Mouse (Mus musculus) brown adipose tissue, adult 24 weeks (tissue): ENCODE measurements around the gene Tnf. TPM values are rescaled to one million over a fixed set of nuclear protein-coding genes. Genes with fewer than 3 reads are reported as not detected.

ENCODE experiments used
- H3K27ac ChIP-seq: fragments of 200-500 bp; replicated peaks from 2 replicates; pipeline ENCODE4 v1.5.1; 2012; ENCODE audit warnings: low read depth, mild to moderate bottlenecking, low read length
- H3K4me1 ChIP-seq: fragments of 200-500 bp; 2 replicates; pipeline ENCODE4 v1.6.1; 2012; ENCODE audit warnings: low read length, mixed read lengths; ENCODE audit not compliant: control insufficient read depth, insufficient read depth, insufficient read length
- H3K4me3 ChIP-seq: fragments of 200-500 bp; 2 replicates; pipeline ENCODE4 v1.5.1; 2012; ENCODE audit warnings: low read depth, mild to moderate bottlenecking, low read length, moderate library complexity; ENCODE audit not compliant: insufficient read depth
- polyA plus RNA-seq: library from polyadenylated mRNA; stranded (reverse); fragments of >200 nt; gene quantifications from 2 replicates; pipeline ENCODE4 v1.2.4, GENCODE M21; 2012; ENCODE audit not compliant: missing spikeins, insufficient read depth, insufficient read length

The Tnf gene
- polyA plus RNA-seq, 1 experiment = not detected

DNA sequence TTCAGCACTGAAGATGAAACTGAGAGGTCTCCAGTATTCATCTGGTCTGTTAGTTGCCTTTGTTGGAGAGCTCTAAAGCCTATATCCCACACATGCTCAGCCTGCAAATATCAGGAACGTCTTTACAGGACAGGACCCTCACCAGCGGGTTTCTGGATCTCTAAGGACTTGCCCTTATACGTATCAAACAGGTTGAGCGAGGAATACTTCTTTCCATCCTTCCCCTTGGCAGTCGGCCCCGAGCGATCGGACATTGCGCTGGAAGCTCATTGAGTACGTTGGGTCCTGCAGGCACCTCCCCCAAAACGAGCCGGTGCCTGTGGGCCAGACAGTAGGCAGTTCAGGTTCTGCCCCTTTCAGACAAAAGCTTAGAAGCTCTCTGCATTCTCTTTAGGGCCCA, 39.1 kb downstream of the Tnf start:
- Histone ChIP-seq H3K4me1 (peaks cover 13% of the 10 kb centered on the region), H3K4me3 (peak overlapping the region; percentile 27), H3K27ac (no peak overlapping the region)

DNA sequence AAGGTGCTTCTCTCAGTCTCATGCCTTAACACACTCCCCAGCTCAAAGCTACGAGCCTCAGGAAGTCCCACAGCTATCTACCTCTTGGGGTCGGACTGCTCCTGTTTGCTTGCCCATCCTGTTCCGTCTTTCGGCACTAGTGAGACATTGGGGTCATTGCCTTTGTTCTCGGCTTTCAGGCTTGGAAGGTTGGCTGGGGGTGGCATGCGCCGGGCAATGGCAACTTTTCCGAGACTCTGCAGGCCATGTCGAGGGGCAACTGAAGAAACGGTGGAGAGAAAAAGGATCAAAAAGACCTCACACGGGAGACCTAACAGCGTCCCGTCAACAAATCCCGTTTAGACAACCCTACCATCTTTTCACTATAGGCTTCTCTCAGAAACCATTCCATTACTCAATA, 39.7 kb downstream of the Tnf start:
- H3K27ac ChIP-seq = no peak overlapping the region
- H3K4me1 ChIP-seq = peaks cover 13% of the 10 kb centered on the region
- no peak overlapping the region for H3K4me3 ChIP-seq

DNA sequence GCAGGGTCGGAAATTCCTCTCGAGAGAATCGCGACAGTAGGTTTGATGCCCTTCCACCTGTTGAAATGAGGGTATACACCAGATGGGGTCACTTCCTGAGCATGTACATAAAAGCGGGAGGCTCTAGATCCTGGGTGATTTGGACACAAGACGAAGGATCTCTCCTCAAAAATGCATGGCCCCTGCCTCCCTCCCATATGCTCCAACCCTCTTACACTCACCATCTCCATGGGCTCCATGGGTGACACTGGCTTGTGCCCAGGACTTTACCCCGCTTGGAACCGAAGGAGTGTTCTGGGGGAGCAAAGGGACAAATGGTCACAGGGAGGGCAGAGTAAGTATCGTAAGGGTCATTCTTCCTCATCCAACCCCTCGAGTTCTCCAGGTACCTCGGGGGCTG, 40.4 kb downstream of the Tnf start:
- no peak overlapping the region for H3K27ac ChIP-seq
- H3K4me1 ChIP-seq = peaks cover 13% of the 10 kb centered on the region
- no peak overlapping the region for H3K4me3 ChIP-seq

DNA sequence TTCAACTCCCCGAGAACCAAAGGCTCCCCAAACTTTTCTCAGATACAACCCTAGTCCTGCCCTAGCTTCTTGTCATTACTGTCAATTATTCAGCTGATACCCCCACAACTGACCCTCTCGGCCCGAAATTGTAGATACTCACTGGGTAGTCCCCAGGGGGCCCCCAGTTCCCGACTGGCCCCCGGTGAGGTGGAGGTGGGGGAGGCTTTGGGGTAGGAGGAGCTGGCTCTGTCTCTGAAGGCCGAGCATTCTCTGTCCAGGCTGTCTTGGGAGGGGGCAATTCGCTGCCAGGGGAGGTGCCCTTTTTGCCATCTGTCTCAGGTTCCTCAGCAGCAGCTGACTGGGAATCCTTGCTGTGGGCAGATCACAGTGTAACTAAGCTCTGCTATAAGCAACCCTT, 42.2 kb downstream of the Tnf start:
- Histone ChIP-seq H3K4me1 (peaks cover 10% of the 10 kb centered on the region), H3K27ac (no peak overlapping the region), H3K4me3 (no peak overlapping the region)

DNA sequence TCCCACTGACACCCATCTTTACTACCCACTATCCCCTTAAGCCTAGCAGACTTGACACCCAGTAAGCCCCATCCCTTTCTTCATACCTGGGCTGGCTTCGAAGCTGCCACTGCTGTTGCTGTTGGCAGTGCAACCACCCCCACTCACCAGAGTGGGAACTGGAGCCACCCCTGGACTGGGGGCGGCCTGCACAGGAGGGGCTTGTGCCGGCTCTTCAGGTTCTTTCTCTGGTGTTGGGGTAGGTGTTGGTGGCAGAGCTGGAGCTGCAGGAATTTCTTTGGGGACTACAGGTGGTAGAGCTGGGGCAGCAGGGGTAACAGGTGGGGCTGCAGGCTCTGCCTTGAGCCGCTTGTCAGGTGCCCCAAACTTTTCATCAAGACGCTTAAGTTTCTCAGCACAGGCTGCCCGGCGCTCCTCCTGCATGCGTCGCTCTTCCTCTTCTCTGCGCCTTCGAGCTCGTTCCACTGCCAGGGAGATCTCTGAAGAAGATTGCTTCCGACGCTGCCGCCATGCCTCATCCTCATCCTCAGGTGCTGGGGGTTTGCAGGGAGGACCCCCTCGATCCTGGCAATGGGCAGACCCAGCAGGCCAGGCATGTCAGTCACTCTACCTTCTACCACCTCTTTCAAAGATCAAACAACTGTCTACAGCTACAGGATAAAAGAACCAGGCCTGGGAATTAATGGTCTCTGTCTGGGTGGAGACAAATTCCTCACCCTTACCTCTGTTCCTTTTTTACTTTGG, 42.8 kb downstream of the Tnf start:
- H3K4me1 ChIP-seq = peaks cover 10% of the 10 kb centered on the region
- H3K4me3 ChIP-seq = no peak overlapping the region
- no peak overlapping the region for H3K27ac ChIP-seq

DNA sequence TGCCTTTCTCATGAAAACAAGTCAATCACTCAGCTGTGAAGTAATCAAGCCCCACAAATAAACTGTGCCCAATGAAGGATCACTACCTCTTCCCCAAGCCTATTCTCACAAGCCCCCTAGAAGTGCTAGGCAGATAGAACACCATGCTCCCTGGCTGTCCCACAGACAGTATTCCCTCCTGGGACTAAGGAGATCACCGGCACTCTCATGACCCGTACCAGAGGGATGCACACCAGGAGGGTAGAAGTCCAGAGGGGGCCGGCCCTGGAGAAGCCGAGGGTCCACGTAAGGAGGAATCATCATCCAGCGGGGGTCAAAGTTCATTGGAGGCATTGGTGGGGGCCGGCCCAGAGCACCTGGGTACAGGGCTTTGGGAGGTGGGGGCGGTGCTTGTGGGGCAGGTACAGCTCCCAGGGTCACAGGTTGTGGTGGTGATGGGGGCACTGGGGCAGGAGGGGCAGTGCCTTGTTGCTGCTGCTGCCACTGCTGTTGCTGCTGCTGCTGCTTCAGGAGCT, 44.1 kb downstream of the Tnf start:
- H3K4me3 ChIP-seq = no peak overlapping the region
- H3K4me1 ChIP-seq = peaks cover 6% of the 10 kb centered on the region
- H3K27ac ChIP-seq = no peak overlapping the region

DNA sequence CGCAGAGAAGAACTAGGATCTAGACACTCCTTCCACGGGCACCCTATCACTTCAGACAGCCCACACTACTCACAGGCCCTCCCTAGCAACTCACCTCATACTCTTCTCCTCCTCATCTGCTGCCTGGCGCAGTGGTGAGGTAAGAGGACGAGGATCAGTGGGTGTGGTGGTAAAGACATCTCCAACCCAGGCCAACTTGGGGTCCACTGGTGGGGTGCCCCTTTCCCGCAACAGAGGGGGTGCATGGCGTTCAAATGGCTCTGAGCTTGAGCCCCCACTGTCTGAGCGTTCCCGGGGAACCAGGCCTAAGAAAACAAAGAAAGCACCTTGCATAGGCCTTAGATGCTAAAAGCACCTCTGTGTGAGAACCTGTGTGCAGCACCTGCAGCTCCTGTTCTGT, 44.6 kb downstream of the Tnf start:
- H3K4me1 ChIP-seq = 0 out of 2 replicates have a peak, but pooled peaks cover 3% of the 10 kb centered on the region
- H3K27ac ChIP-seq = no peak overlapping the region
- H3K4me3 ChIP-seq = no peak overlapping the region

DNA sequence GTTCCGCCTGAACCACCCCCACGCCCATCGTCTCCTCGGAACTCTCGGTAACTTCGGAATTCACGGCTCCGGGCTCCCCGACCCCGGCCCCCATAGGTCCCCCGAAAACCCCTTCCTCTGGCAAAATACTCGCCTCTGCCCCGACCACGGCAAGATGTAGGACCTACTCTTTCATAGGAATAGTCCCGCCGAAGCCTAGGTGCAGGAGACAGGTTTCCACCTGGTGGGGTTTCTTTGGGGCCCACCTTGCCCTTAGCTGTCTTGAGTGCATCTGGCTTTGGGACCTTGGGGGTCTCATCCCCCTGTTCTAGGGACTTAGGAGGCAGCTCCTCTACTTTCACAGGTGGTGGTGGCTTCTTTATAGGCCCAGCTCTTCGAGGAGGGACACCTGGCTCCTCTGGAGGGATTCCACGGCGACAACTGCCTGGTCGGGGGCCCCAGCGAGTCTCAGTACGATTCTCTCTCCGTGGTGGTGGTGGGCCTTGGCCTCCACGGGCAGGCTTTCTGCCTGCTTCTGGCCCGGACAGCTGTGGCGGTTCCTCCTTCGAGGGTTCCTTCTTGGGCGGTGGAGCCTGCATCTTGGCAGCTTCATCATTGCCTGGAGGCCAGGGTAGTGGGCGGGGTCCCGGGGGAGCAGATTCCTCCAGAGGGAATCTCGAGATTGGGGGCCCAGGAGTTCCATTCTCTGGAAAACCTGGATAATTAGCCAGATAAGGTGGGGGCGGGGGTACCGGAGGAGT, 45.2 kb downstream of the Tnf start:
- Histone ChIP-seq H3K4me1 (no peaks in the 10 kb centered on the region), H3K27ac (no peak overlapping the region), H3K4me3 (no peak overlapping the region)

DNA sequence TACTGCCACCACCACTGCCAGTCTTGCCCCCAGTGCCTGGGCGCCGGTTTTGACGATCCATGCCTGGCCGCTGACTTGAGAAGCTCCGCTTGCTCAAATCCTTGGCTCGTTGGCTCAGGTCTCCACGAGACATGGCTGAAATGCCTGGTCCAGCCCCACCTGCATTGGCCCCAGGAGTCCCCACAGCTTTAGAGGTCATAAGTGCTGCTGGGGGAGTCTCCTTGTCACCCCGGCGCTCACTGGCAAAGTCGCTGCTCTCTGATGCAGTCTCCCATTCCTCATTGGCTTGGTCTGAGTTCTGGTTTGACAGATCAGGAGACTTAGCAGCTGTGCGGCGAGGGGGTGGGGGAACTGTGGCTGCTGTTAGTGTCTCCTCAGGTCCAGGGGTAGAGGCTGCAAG, 46.4 kb downstream of the Tnf start:
- H3K4me3 ChIP-seq = no peak overlapping the region
- no peaks in the 10 kb centered on the region for H3K4me1 ChIP-seq
- no peak overlapping the region for H3K27ac ChIP-seq

DNA sequence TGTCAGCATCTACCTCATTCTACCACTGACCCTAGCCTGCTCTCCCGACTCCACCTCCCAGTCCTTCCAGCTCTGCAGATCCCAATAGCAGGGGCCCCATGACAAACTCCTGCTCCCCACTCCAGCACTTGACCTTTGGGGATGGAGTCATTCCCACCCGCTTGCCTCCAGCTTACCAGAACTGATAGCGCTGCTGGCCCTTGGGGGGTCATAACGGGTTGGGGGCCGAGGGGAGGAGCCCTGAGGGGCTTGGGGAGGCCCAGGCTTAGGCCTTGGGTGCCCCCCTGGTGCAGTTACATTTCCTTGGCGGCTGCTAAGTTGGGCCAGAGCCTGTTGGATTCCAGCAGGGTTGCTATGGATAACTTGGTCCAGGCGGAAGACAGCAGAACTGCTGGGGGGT, 47.2 kb downstream of the Tnf start:
- Histone ChIP-seq H3K4me3 (no peak overlapping the region), H3K4me1 (no peaks in the 10 kb centered on the region), H3K27ac (no peak overlapping the region)

DNA sequence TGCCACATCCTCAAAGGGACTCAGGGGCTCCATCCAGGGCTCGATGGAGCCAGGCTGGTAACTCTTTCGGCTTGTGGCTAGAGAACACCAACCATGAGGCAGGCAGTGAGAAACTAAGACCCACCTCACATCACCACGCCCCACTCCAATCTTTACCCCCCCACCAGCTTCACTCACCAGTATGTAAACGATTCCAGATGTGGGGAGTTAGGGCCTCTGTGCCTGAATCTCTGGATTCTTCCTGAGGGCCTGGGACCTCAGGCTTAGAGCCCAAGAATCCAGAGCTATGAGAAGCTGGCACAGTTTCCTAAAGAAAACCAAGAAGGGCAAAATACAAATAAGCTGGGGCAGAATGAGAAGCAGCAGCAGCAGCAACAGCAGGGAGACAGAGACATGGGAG, 47.9 kb downstream of the Tnf start:
- Histone ChIP-seq H3K4me1 (no peaks in the 10 kb centered on the region), H3K4me3 (no peak overlapping the region), H3K27ac (no peak overlapping the region)

DNA sequence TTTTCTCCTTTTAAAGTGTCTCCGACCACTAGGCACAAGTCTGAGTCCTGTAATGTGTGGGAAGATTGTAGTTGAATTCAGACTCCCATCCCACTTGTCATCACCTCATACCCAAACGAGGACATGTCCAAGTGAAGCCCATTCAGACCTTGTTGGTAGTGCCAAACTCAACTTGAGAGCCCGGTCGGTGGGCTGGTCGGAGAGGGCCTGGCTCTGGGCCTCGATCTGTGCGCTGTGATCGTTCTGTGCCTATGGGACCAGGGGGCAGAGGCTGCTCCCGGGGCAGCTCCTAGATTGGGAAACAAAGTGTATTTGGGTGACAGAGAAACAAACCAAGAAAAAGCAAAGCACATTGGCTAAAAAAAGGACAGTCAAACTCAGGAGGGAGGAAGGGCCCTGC, 48.7 kb downstream of the Tnf start:
- Histone ChIP-seq H3K4me1 (no peaks in the 10 kb centered on the region), H3K27ac (no peak overlapping the region), H3K4me3 (no peak overlapping the region)

DNA sequence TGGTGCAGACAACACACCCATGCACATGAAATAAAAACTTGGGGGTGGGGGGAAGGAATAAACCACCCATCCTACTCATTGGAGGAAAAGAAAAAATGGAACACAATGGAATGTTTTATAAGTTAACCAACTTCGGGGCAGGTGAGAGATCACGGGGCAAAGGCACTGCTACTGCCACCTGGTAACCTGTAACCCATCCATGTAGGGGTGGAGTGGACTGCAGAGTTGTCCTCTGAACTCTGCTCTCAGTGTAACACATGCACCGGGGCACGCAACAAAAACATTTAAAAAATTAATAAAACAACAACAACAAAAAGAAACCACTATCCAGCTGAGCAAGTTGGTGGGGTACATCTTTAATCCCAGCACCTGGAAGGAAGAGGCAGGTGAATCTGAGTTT, 49.7 kb downstream of the Tnf start:
- Histone ChIP-seq H3K4me1 (no peaks in the 10 kb centered on the region), H3K4me3 (no peak overlapping the region), H3K27ac (no peak overlapping the region)
